Mouse (Mus musculus): ENCODE measurements around the gene Rest.
"Not testable (repeated sequence)": the region's sequence is repeated elsewhere in the genome, so short reads cannot be mapped to it uniquely, and the experiment has no call there.

Rest gene

GRCm38 (mm10) chr5:77265081-77265670 is at the start of gene Rest:
TSS of gene Rest (plus strand) at chr5:77265491.
- peak; percentile 75 for DNase-seq (ENCODE audit: low spot score)

- peak; percentile 64 for DNase-seq (ENCODE audit: low spot score)
These were observed 48.1 kb upstream of the Rest start for GRCm38 (mm10) chr5:77217211-77217610.

GRCm38 (mm10) chr5:77217724-77218123 is 47.6 kb upstream of the Rest start:
- DNase-seq (ENCODE audit: low spot score): no peak

- DNase-seq (ENCODE audit: low spot score): no peak
These were observed 42.0 kb upstream of the Rest start for GRCm38 (mm10) chr5:77223043-77223975.

- DNase-seq (ENCODE audit: low spot score): no peak
These were observed 36.3 kb upstream of the Rest start for GRCm38 (mm10) chr5:77228986-77229385.

- DNase-seq (ENCODE audit: low spot score): not testable (repeated sequence)
These were observed 33.4 kb upstream of the Rest start for GRCm38 (mm10) chr5:77231863-77232262.

- no peak for DNase-seq (ENCODE audit: low spot score)
These were observed 30.4 kb upstream of the Rest start for GRCm38 (mm10) chr5:77234921-77235320.

GRCm38 (mm10) chr5:77237104-77237503 is 28.2 kb upstream of the Rest start:
- no peak for DNase-seq (ENCODE audit: low spot score)

- no peak for DNase-seq (ENCODE audit: low spot score)
These were observed 20.8 kb upstream of the Rest start for GRCm38 (mm10) chr5:77244331-77244987.

- no peak for DNase-seq (ENCODE audit: low spot score)
These were observed 19.9 kb upstream of the Rest start for GRCm38 (mm10) chr5:77245463-77245786.

GRCm38 (mm10) chr5:77245787-77246671 is 19.3 kb upstream of the Rest start:
- DNase-seq (ENCODE audit: low spot score): no peak

GRCm38 (mm10) chr5:77250083-77250482 is 15.2 kb upstream of the Rest start:
- no peak for DNase-seq (ENCODE audit: low spot score)

- no peak for DNase-seq (ENCODE audit: low spot score)
These were observed 13.6 kb upstream of the Rest start for GRCm38 (mm10) chr5:77251656-77252055.

GRCm38 (mm10) chr5:77252115-77252827 is 13.0 kb upstream of the Rest start:
- DNase-seq (ENCODE audit: low spot score): no peak

- no peak for DNase-seq (ENCODE audit: low spot score)
These were observed 12.1 kb upstream of the Rest start for GRCm38 (mm10) chr5:77253154-77253553.

GRCm38 (mm10) chr5:77254402-77254801 is 10.9 kb upstream of the Rest start:
- no peak for DNase-seq (ENCODE audit: low spot score)

GRCm38 (mm10) chr5:77257603-77258002 is 7.7 kb upstream of the Rest start:
- no peak for DNase-seq (ENCODE audit: low spot score)

GRCm38 (mm10) chr5:77259315-77259714 is 6.0 kb upstream of the Rest start:
- no peak for DNase-seq (ENCODE audit: low spot score)

GRCm38 (mm10) chr5:77260141-77260540 is 5.2 kb upstream of the Rest start:
- no peak for DNase-seq (ENCODE audit: low spot score)

- no peak for DNase-seq (ENCODE audit: low spot score)
These were observed 4.2 kb upstream of the Rest start for GRCm38 (mm10) chr5:77261137-77261536.

GRCm38 (mm10) chr5:77262105-77262504 is 3.2 kb upstream of the Rest start:
- no peak for DNase-seq (ENCODE audit: low spot score)

Data from ovary, postnatal 14 days (tissue).